Mouse (Mus musculus) stomach, postnatal 0 days (tissue): Measurements from ENCODE around the gene Tenm3.

Source experiments
- CTCF ChIP-seq: IDR thresholded peaks from 2 replicates; pipeline ENCODE4 v1.5.1; 2016; ENCODE audit warnings: antibody characterized with exemption, low read depth, mild to moderate bottlenecking, moderate library complexity
- EP300 ChIP-seq: optimal IDR thresholded peaks from 2 replicates; pipeline ENCODE3; 2016; ENCODE audit warnings: antibody characterized with exemption

GRCm38 (mm10) chr8:48449625-48450024 is 394.1 kb downstream of the Tenm3 start:
- TF ChIP-seq CTCF (no peak), EP300 (no peak)
